Mouse (Mus musculus) B cell, adult 2 months (primary cell): ENCODE measurements at regions not wholly inside any gene's neighbourhood (a gene's known extent, or its start where the extent isn't known, plus 50 kb on each side); places are given as distances from the start of the nearest gene placed in this dataset.

Source experiments
- DNase-seq, 2 experiments: peaks; one replicate each; pipeline ENCODE4 v3.0.0; 2022

- DNase-seq, result peak; percentile 52 to 61
Observed at GRCm38 (mm10) chr17:87202958-87203720, 62.6 kb downstream of the Mcfd2 start.

GRCm38 (mm10) chr17:87202490-87202889 lies 63.2 kb downstream of the Mcfd2 start:
- peak; percentile 68 to 73 for DNase-seq

GRCm38 (mm10) chr17:87200721-87201242 lies 65.0 kb downstream of the Mcfd2 start:
- DNase-seq, result peak in 1 of 2 experiments; percentile 14

GRCm38 (mm10) chr17:87200134-87200533 lies 65.6 kb downstream of the Mcfd2 start:
- no peak for DNase-seq

GRCm38 (mm10) chr17:87199134-87199533 lies 66.6 kb downstream of the Mcfd2 start:
- no peak for DNase-seq

- no peak for DNase-seq
Observed at GRCm38 (mm10) chr17:87197434-87197833, 68.3 kb downstream of the Mcfd2 start.

- DNase-seq, result no peak
Observed at GRCm38 (mm10) chr17:87194639-87195038, 71.1 kb downstream of the Mcfd2 start.

- no peak for DNase-seq
Observed at GRCm38 (mm10) chr17:87193482-87193881, 72.3 kb downstream of the Mcfd2 start.

- DNase-seq, result no peak
Observed at GRCm38 (mm10) chr17:87189670-87190069, 76.1 kb downstream of the Mcfd2 start.
